Mouse (Mus musculus): ENCODE data around the gene Ovol2.

DNA sequence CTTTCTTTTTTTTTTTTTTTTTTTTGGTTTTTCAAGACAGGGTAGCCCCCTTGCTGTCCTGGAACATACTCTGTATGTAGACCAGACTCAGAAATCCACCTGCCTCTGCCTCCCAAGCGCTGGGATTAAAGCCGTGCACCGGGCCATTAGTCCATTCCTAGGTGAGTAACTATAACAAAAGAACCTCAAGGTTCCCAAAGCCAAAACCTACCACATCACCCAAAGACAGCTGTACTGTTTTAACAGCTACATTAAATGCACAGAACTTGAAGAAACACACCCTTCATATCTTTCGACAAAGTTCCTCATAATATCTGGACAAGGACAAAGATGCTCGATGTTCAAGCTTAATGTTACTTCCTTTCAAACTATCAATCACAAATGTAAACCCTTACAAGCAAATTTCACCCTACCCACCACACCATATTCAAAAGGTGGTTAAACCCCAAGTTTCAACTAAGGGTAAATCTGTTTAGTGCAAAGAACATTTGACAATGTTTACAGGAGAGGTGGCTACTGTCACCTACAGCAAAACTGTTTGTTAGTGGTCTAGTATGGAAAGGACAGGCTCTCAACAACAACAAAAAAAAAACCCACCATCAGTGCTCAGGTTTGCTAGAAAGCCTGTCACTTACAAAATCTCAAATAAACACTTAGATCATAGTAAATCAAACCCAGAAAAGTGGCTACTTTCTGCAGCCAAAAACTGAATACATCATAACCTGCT is 64.8 kb downstream of the Ovol2 start:
- TF ChIP-seq CTCF (IDR thresholded peaks at IDR 0.05; ENCODE audit: low read depth, low read length) (no peak), POLR2AphosphoS5 (IDR thresholded peaks at IDR 0.05; ENCODE audit: insufficient replicate concordance, low read depth, low read length) (no peak), GATA2 (IDR thresholded peaks at IDR 0.05; ENCODE audit: borderline replicate concordance, low read depth, low read length) (no peak)
